Mouse (Mus musculus) G1E-ER4 (cell line): ENCODE data around the gene Setd1b. TPM values are rescaled to one million over a fixed set of nuclear protein-coding genes. Genes with fewer than 3 reads are reported as not detected.

Source experiments
- GATA1 ChIP-seq: IDR thresholded peaks from one replicate; pipeline ENCODE4 v1.8.0; 2012; ENCODE audit warnings: low read length, inconsistent platforms
- polyA plus RNA-seq: library from polyadenylated mRNA; stranded (reverse); fragments of >175 nt; gene quantifications from 2 replicates; pipeline ENCODE4 v1.2.3, GENCODE M21; 2012

Gene Setd1b
- polyA plus RNA-seq, 1 experiment: 85.4 TPM

GRCm38 (mm10) chr5:123118826-123119225, 23.2 kb upstream of the Setd1b start:
- no peak for TF ChIP-seq GATA1

- TF ChIP-seq GATA1: no peak
These were observed 21.3 kb upstream of the Setd1b start for GRCm38 (mm10) chr5:123120624-123121215.

GRCm38 (mm10) chr5:123122181-123122580, 19.8 kb upstream of the Setd1b start:
- no peak for TF ChIP-seq GATA1

DNA sequence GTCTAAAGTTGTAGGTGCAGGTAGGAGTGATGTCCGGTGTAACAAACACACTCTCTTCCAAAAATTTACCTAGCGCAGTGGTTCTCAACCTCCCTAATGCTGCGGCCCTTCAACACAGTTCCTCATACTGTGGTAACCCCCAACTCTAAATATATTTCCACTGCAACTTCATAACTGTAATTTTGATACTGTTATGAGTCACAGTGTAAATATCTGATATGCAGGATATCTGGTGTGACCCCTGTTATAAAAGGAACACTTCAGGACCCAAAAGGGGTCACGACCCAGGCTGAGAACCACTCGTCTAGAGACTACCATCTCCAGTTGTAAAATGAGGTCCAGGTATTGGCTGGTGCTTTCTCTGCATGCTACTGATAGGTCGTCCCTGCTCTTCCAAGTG, 16.9 kb upstream of the Setd1b start:
- no peak for TF ChIP-seq GATA1

DNA sequence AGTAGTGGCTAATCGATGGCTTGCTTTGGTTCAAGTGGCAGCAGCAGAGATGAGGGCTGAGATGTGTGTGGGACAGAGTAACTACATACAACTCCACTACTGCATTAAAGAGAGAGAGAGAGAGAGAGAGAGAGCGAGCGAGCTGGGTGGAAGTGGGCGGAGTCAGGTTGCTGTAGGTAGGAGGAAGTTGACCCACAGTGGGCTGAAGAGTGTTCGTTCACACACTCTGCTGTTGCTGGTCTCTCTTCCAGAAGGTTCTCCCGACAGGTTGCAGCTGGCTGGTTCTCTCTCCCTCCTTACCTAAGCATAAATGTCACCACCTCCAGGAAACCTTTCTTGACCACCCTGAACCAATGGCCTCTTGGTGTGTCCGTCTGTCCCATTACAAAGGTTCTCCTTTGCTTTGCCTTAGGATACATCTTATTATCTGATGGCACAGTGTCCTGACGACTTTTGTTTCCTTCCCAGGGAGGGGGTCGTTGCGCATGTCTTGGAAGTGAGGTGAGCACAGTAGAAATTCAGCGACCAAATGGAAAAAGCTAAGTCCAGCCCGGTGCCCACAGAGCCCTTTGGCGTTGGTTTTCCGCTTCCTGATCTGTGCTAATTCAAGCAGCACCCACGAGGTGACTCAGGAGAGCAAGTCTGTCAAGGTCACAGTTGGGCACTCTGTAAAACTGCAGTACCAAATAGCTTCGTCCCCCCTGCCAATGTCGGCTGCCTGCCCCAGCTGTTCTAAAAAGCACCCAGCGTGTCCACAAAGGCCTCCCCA, 16.2 kb upstream of the Setd1b start:
- TF ChIP-seq GATA1: no peak

DNA sequence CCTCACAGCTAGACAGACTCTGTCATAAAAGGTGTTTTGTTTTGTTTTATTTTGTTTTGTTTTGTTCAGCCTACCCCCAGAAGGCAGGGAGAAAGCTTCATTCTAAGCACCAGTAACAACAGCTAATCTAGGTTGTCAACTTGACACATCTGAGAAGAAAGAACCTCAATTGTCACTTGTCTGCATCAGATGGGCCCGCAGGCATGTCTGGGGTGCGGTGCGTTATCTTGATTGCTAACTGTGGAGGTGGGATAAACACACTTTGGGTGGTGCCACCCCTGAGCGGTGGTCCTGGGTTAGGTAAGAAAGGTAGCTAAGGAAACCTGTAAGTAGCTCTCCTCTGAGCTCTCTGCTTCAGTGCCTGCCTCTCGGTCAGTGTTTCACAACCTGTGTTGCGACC, 15.0 kb upstream of the Setd1b start:
- TF ChIP-seq GATA1: no peak

DNA sequence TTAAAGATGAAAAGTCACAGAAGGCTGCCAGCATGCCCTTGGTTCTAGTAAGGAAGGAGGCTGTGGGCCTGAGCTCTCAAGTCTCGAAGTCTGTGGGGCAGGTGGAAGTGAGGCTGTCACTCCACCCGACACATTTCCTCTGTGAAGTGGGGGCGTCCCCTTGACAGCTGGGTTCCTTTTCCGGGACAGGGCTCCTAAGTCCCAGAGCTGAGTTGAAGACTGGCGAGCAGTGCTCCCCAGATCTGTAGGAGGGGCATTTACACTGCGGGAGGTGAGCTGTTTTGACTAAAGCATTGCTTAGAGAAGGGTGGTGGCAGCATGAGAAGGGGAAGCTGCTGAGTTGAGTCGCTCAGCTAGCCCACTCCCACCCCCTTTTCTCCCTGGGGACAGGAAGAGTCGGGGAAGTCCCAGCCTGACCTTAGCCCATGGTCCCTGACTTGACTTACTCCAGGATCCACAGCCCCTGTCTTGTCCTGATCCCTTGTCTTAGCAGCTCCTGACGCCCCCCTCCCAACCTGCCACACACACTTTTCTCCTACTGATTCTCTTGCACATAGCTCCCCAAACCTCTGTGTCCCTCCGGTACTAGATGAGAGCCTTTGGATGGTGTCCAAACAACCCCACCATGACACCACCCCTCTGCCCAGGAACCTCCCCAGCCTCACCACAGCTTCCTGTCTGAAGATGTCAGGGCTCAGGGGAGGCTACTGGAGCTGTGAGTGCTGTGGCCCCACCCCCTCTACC, 13.4 kb upstream of the Setd1b start:
- TF ChIP-seq GATA1: no peak

DNA sequence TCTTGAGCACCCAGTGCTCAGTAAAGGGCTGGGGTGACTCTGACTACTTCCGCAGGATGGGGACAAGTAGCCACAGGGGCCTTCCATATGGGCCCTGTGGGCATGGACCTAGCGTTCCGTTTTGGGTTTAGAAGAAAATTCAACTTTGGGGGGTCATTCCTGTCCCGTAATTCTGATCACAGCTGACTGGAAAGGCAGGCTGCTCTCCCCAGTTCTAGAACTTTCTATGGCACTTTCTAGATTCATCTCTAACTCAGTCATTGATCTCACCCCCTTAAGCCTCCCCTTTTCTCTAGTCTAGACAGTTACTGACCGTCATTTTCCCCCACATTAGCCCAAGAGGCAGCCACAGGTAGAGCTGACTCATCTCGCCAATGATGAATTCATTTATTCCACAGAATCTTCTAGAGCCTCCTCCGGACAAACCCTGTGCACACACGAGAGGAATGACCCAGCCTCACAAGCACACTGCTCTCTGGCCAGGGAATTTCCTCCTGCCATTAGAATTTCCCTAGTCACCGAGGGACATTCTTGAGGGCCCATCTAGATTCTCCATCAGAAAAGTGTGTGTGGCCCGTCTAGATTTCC, 12.7 kb upstream of the Setd1b start:
- no peak for TF ChIP-seq GATA1

DNA sequence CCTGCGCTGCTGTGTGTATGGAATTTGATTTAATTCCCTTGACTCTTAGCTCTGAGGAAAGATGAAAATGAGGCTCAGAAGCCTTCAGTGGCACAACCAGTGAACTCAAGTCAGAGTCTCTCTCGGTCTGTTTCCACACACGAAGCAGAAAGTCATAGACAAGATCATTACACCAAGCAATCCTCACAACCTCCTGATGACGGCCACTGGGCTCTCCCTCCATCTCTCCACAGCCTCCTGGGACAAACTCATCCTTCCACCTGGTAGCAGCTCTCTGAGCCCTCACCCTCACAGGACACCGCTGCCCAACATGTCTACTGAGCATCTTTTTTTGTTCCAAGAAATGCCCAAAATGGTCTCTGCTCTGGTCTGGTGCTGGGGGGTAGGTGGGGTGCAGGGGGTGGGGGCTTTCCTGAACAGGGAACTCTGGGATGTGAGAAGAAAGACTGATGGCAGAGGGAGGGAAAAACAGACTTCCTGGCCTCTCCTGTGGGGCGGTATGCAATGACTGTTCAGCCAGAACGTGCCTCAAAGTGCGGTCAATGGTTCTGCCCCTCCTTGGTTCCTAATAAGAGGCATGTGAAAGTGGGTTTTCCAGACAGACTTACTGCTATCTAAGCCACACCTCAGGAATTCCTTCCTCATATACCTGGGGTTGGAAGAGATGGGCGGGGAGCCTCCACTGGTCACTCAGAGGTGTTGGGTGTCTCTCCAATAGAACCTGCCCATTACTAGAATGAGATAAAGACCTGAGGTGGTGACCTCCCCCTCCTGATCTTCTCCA, 11.8 kb upstream of the Setd1b start:
- no peak for TF ChIP-seq GATA1

DNA sequence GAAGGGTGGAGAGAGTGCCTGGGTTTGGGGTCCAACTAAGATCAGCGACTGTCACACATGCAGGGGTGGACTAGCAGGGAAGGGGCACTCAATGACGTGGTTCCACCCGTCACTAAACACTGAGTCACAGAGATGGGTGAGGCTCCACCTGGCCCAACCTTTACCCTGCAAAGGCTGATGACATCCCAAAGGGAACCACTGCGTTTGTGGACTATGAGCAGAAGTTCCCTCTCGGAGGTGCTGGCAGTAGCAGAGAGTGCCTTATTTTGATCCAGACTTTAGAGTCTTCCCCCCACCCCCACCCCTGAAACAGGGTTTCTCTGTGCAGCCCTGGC, 11.2 kb upstream of the Setd1b start:
- TF ChIP-seq GATA1: no peak

DNA sequence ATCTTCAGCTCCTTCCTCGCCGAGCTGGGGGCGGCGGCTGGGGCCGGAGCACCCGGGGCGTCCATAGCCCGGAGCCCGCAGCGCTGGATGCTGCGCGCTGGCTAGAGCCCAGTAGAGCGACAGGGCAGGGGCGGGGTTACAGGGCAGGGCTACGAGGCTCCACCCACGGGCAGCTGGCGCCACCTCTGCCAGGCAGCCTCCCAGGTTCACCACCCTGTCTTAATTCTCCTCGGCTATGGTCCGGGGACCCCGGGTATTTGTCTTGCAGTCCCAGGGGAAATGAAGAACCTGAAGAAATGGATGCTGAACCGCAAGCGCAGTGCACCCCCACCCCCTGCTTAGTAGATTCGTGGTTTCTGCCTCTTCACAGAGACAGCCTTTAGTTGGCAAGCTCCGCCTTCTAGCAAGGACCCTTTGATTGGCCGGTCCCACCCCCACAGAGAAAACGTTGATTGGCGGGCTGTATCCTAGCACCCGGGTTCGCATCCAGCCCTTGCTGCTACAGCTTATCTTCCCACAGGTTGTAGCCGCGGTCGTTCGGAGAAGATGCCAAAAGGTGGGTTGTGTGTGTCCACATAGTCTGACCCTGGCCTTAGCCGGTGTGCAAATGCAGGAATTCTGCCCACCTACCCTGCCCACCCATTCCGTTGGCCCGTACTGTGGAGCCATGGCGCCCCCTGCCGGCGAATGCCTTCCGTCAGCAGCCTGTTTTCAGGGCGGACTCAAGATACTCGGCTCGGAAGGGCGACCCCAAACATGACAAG, 9.5 kb upstream of the Setd1b start, which contains the start of gene Rhof:
TSS of gene Rhof (minus strand) at position 385 of the 764 bp plus-strand sequence.
- TF ChIP-seq GATA1: no peak

GRCm38 (mm10) chr5:123133083-123133783, 8.8 kb upstream of the Setd1b start:
- TF ChIP-seq GATA1: no peak

DNA sequence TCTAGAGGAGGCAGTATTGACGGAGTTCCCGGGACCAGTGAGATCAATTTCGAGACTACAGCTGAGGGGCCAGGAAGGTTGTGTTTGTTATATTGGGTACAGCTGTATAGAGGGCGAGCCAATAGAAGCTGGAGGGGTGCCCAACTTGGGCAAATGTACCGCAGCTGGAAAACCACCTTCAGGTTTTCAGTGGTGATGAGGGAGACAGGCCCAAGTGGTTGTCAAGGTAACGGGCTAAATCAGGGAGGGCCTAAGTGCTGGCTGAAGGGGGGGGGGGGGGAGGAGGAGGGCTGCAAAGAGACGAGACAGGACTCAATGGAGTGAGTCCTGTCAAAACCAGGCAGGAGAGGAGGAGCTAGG, 8.2 kb upstream of the Setd1b start:
- TF ChIP-seq GATA1: no peak

DNA sequence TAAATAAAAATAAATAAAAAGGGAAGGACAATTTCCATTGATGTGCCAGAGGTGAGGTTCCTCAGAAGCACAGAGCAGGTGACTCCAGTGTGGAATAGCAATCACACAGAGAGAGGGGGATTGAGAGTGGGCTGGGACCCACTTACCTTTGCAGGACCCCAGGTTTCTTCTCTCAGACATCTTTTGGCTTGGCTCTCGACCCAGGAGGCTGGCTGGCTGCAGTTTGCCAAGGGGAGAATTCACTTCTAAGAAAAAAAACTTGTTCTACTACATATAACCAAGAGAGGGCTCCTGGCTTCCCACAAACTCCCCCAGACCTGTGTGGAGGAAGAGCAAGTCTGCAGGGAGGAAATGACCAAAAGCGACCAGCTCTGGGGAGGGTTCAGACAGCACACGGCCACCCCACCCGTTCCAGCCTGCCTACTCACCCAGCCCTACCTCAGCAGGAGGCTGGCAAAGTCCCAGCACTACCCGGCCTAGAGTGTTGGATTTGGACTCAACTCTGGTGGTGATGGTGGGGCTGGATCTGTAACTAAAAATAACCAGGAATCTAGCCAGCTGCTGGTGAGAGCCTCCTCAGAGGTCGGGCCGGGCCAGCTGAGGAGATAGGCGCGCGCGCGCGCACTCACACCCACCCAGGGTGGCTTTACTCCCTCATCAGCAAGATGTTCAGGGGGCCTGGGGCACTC, 7.7 kb upstream of the Setd1b start:
- no peak for TF ChIP-seq GATA1
